Mouse (Mus musculus): ENCODE measurements around the gene Zrsr1. TPM values are rescaled to one million over a fixed set of nuclear protein-coding genes. Genes with fewer than 3 reads are reported as not detected.

Gene Zrsr1
- polyA plus RNA-seq, 1 experiment from 2014 or later: 1.9 TPM

- H3K4me3 ChIP-seq (ENCODE audit: control insufficient read depth in 1 of 2, insufficient read depth in 1 of 2, low read depth in 1 of 2, low read length in 2 of 2): no peak overlapping the region
- no peaks in the 10 kb centered on the region for H3K27me3 ChIP-seq (ENCODE audit: control insufficient read depth, insufficient read depth, low read length)
- 75% methylated on average over 1 of the region's 1 CpGs for WGBS
- no peaks in the 10 kb centered on the region for H3K4me1 ChIP-seq (ENCODE audit: control insufficient read depth in 2 of 2, insufficient read depth in 2 of 2, low read length in 2 of 2)
- no peaks in the 10 kb centered on the region for H3K36me3 ChIP-seq (ENCODE audit: control insufficient read depth, insufficient read depth, low read length)
- 0 out of 2 replicates have a peak, but pooled peaks cover under 1% of the 10 kb centered on the region for H3K9me3 ChIP-seq (ENCODE audit: control insufficient read depth, low read length)
- ATAC-seq (ENCODE audit: insufficient number of reproducible peaks, insufficient read depth, low FRiP score, low read depth): no peak
- H3K9ac ChIP-seq (ENCODE audit: low read length): no peak overlapping the region
- H3K27ac ChIP-seq (replicated peaks in 1 of 2; ENCODE audit: control insufficient read depth in 1 of 2, insufficient read depth in 1 of 2, low read depth in 2 of 2, low read length in 2 of 2): no peak overlapping the region
- no peak overlapping the region for H3K4me2 ChIP-seq (ENCODE audit: low read length)
Measured at GRCm38 (mm10) chr11:23013096-23013495, 41.3 kb downstream of the Zrsr1 start.

GRCm38 (mm10) chr11:23013580-23014294 lies 41.9 kb downstream of the Zrsr1 start:
- no peak overlapping the region for H3K4me2 ChIP-seq (ENCODE audit: low read length)
- H3K4me3 ChIP-seq (ENCODE audit: control insufficient read depth in 1 of 2, insufficient read depth in 1 of 2, low read depth in 1 of 2, low read length in 2 of 2): no peak overlapping the region
- no peaks in the 10 kb centered on the region for H3K4me1 ChIP-seq (ENCODE audit: control insufficient read depth in 2 of 2, insufficient read depth in 2 of 2, low read length in 2 of 2)
- 0 out of 2 replicates have a peak, but pooled peaks cover 5% of the 10 kb centered on the region for H3K9me3 ChIP-seq (ENCODE audit: control insufficient read depth, low read length)
- no peak overlapping the region for H3K27ac ChIP-seq (replicated peaks in 1 of 2; ENCODE audit: control insufficient read depth in 1 of 2, insufficient read depth in 1 of 2, low read depth in 2 of 2, low read length in 2 of 2)
- WGBS: 89% methylated on average over 4 of the region's 4 CpGs
- H3K27me3 ChIP-seq (ENCODE audit: control insufficient read depth, insufficient read depth, low read length): no peaks in the 10 kb centered on the region
- no peak for ATAC-seq (ENCODE audit: insufficient number of reproducible peaks, insufficient read depth, low FRiP score, low read depth)
- no peak overlapping the region for H3K9ac ChIP-seq (ENCODE audit: low read length)
- H3K36me3 ChIP-seq (ENCODE audit: control insufficient read depth, insufficient read depth, low read length): no peaks in the 10 kb centered on the region

GRCm38 (mm10) chr11:23014996-23015395 lies 43.2 kb downstream of the Zrsr1 start:
- 65% methylated on average over 6 of the region's 6 CpGs for WGBS
- H3K9ac ChIP-seq (ENCODE audit: low read length): no peak overlapping the region
- no peak for ATAC-seq (ENCODE audit: insufficient number of reproducible peaks, insufficient read depth, low FRiP score, low read depth)
- no peak overlapping the region for H3K4me3 ChIP-seq (ENCODE audit: control insufficient read depth in 1 of 2, insufficient read depth in 1 of 2, low read depth in 1 of 2, low read length in 2 of 2)
- no peaks in the 10 kb centered on the region for H3K4me1 ChIP-seq (ENCODE audit: control insufficient read depth in 2 of 2, insufficient read depth in 2 of 2, low read length in 2 of 2)
- H3K4me2 ChIP-seq (ENCODE audit: low read length): no peak overlapping the region
- H3K27ac ChIP-seq (replicated peaks in 1 of 2; ENCODE audit: control insufficient read depth in 1 of 2, insufficient read depth in 1 of 2, low read depth in 2 of 2, low read length in 2 of 2): no peak overlapping the region
- 0 out of 2 replicates have a peak, but pooled peaks cover 5% of the 10 kb centered on the region for H3K9me3 ChIP-seq (ENCODE audit: control insufficient read depth, low read length)
- no peaks in the 10 kb centered on the region for H3K27me3 ChIP-seq (ENCODE audit: control insufficient read depth, insufficient read depth, low read length)
- no peaks in the 10 kb centered on the region for H3K36me3 ChIP-seq (ENCODE audit: control insufficient read depth, insufficient read depth, low read length)

- WGBS: 88% methylated on average over 4 of the region's 4 CpGs
- Histone ChIP-seq H3K9ac (ENCODE audit: low read length) (no peak overlapping the region), H3K4me2 (ENCODE audit: low read length) (no peak overlapping the region), H3K4me3 (ENCODE audit: control insufficient read depth in 1 of 2, insufficient read depth in 1 of 2, low read depth in 1 of 2, low read length in 2 of 2) (no peak overlapping the region), H3K4me1 (ENCODE audit: control insufficient read depth in 2 of 2, insufficient read depth in 2 of 2, low read length in 2 of 2) (no peaks in the 10 kb centered on the region), H3K27me3 (ENCODE audit: control insufficient read depth, insufficient read depth, low read length) (no peaks in the 10 kb centered on the region), H3K36me3 (ENCODE audit: control insufficient read depth, insufficient read depth, low read length) (no peaks in the 10 kb centered on the region), H3K9me3 (ENCODE audit: control insufficient read depth, low read length) (0 out of 2 replicates have a peak, but pooled peaks cover 5% of the 10 kb centered on the region), H3K27ac (replicated peaks in 1 of 2; ENCODE audit: control insufficient read depth in 1 of 2, insufficient read depth in 1 of 2, low read depth in 2 of 2, low read length in 2 of 2) (no peak overlapping the region)
- no peak for ATAC-seq (ENCODE audit: insufficient number of reproducible peaks, insufficient read depth, low FRiP score, low read depth)
Measured at GRCm38 (mm10) chr11:23017943-23018342, 46.1 kb downstream of the Zrsr1 start.

- H3K9ac ChIP-seq (ENCODE audit: low read length): no peak overlapping the region
- 66% methylated on average over 24 of the region's 24 CpGs for WGBS
- no peak overlapping the region for H3K4me3 ChIP-seq (ENCODE audit: control insufficient read depth in 1 of 2, insufficient read depth in 1 of 2, low read depth in 1 of 2, low read length in 2 of 2)
- no peaks in the 10 kb centered on the region for H3K4me1 ChIP-seq (ENCODE audit: control insufficient read depth in 2 of 2, insufficient read depth in 2 of 2, low read length in 2 of 2)
- no peak overlapping the region for H3K27ac ChIP-seq (replicated peaks in 1 of 2; ENCODE audit: control insufficient read depth in 1 of 2, insufficient read depth in 1 of 2, low read depth in 2 of 2, low read length in 2 of 2)
- no peaks in the 10 kb centered on the region for H3K36me3 ChIP-seq (ENCODE audit: control insufficient read depth, insufficient read depth, low read length)
- ATAC-seq (ENCODE audit: insufficient number of reproducible peaks, insufficient read depth, low FRiP score, low read depth): no peak
- H3K4me2 ChIP-seq (ENCODE audit: low read length): no peak overlapping the region
- H3K27me3 ChIP-seq (ENCODE audit: control insufficient read depth, insufficient read depth, low read length): no peaks in the 10 kb centered on the region
- H3K9me3 ChIP-seq (ENCODE audit: control insufficient read depth, low read length): 0 out of 2 replicates have a peak, but pooled peaks cover 5% of the 10 kb centered on the region
Measured at GRCm38 (mm10) chr11:23020116-23020770, 48.4 kb downstream of the Zrsr1 start.

GRCm38 (mm10) chr11:23020841-23021240 lies 49.0 kb downstream of the Zrsr1 start:
- Histone ChIP-seq H3K4me1 (ENCODE audit: control insufficient read depth in 2 of 2, insufficient read depth in 2 of 2, low read length in 2 of 2) (no peaks in the 10 kb centered on the region), H3K4me2 (ENCODE audit: low read length) (no peak overlapping the region), H3K27me3 (ENCODE audit: control insufficient read depth, insufficient read depth, low read length) (no peaks in the 10 kb centered on the region), H3K27ac (replicated peaks in 1 of 2; ENCODE audit: control insufficient read depth in 1 of 2, insufficient read depth in 1 of 2, low read depth in 2 of 2, low read length in 2 of 2) (no peak overlapping the region), H3K9me3 (ENCODE audit: control insufficient read depth, low read length) (0 out of 2 replicates have a peak, but pooled peaks cover 5% of the 10 kb centered on the region), H3K4me3 (ENCODE audit: control insufficient read depth in 1 of 2, insufficient read depth in 1 of 2, low read depth in 1 of 2, low read length in 2 of 2) (no peak overlapping the region), H3K36me3 (ENCODE audit: control insufficient read depth, insufficient read depth, low read length) (no peaks in the 10 kb centered on the region), H3K9ac (ENCODE audit: low read length) (no peak overlapping the region)
- no peak for ATAC-seq (ENCODE audit: insufficient number of reproducible peaks, insufficient read depth, low FRiP score, low read depth)
- 90% methylated on average over 14 of the region's 14 CpGs for WGBS

GRCm38 (mm10) chr11:23023155-23023554 lies 51.4 kb downstream of the Zrsr1 start:
- 86% methylated on average over 2 of the region's 2 CpGs for WGBS
- Histone ChIP-seq H3K27me3 (ENCODE audit: control insufficient read depth, insufficient read depth, low read length) (no peaks in the 10 kb centered on the region), H3K9ac (ENCODE audit: low read length) (no peak overlapping the region), H3K9me3 (ENCODE audit: control insufficient read depth, low read length) (0 out of 2 replicates have a peak, but pooled peaks cover 4% of the 10 kb centered on the region), H3K4me3 (ENCODE audit: control insufficient read depth in 1 of 2, insufficient read depth in 1 of 2, low read depth in 1 of 2, low read length in 2 of 2) (no peak overlapping the region), H3K36me3 (ENCODE audit: control insufficient read depth, insufficient read depth, low read length) (no peaks in the 10 kb centered on the region), H3K4me1 (ENCODE audit: control insufficient read depth in 2 of 2, insufficient read depth in 2 of 2, low read length in 2 of 2) (no peaks in the 10 kb centered on the region), H3K27ac (replicated peaks in 1 of 2; ENCODE audit: control insufficient read depth in 1 of 2, insufficient read depth in 1 of 2, low read depth in 2 of 2, low read length in 2 of 2) (no peak overlapping the region), H3K4me2 (ENCODE audit: low read length) (no peak overlapping the region)
- ATAC-seq (ENCODE audit: insufficient number of reproducible peaks, insufficient read depth, low FRiP score, low read depth): no peak

Data from heart, embryonic 14.5 days (tissue).